ENCODE assay signal across 9 mouse cellular contexts in genomic region chr12:79842319-79842718, GRCm38 (mm10).
DNase-seq lines count a peak whose midpoint lies in the region; ATAC-seq lines count a peak whose summit lies in the region.
"Had no signal": no experiment of that assay in that cellular context is flagged by ENCODE, and none has a peak within 500 bp of the region (broad histone marks: within the 10 kb centered on the region; RNA-seq: fewer than 3 reads in every experiment).

No protein-coding gene starts in this region.

- H3K36me3 ChIP-seq in hindbrain, embryonic 11.5 days (ENCODE audit: control insufficient read depth, insufficient read depth, low read length), result no peaks in the 10 kb centered on the region
- H3K36me3 ChIP-seq: G1E had no signal

- no peaks in the 10 kb centered on the region for H3K9me3 ChIP-seq in hindbrain, embryonic 11.5 days (ENCODE audit: control insufficient read depth, low read length)
- H3K9me3 ChIP-seq: G1E had no signal

- H3K27me3 ChIP-seq in hindbrain, embryonic 11.5 days (ENCODE audit: control insufficient read depth, insufficient read depth, low read length), result no peaks in the 10 kb centered on the region; the same call in 1 of the 2 replicates

- DNase-seq in kidney, adult 9 months, result peak; percentile 23
- DNase-seq in kidney, adult 8-10 months, result no peak
- DNase-seq in hindbrain, embryonic 11.5 days (ENCODE audit: low spot score), result peak; percentile 31
- DNase-seq in lung, postnatal 10 days, result peak; percentile 54
- DNase-seq in ovary, postnatal 10 days (ENCODE audit: low spot score), result no peak
- DNase-seq in layer of hippocampus, postnatal 36 days, result no peak

- H3K4me3 ChIP-seq in hindbrain, embryonic 11.5 days (ENCODE audit: low read depth, low read length), result no peak overlapping the region

- H3K9ac ChIP-seq in hindbrain, embryonic 11.5 days (ENCODE audit: low read depth, low read length), result no peak overlapping the region

- H3K4me2 ChIP-seq in hindbrain, embryonic 11.5 days (replicated peaks; ENCODE audit: low read depth, low read length), result no peak overlapping the region

- WGBS in hindbrain, embryonic 11.5 days, result 54% methylated on average over 7 of the region's 7 CpGs

- H3K4me1 ChIP-seq in hindbrain, embryonic 11.5 days (replicated peaks; ENCODE audit: control insufficient read depth, insufficient read depth, low read length), result peaks cover 30% of the 10 kb centered on the region

- H3K27ac ChIP-seq in hindbrain, embryonic 11.5 days (ENCODE audit: low read depth, low read length), result no peak overlapping the region

- ATAC-seq in common myeloid progenitor, adult 5-6 weeks (replicated peaks; ENCODE audit: low read depth, poor library complexity, severe bottlenecking), result peak; percentile 27
- ATAC-seq in hindbrain, embryonic 11.5 days (ENCODE audit: low FRiP score), result no peak
- no peak for ATAC-seq in cerebellum, adult (ENCODE audit: insufficient number of reproducible peaks, low FRiP score, low TSS enrichment)

Comparison
In these comparisons a context has a peak if more than half of its experiments do, and no peak if none do; other contexts are left out.
1. DNase-seq: peak in kidney, adult 9 months (single experiment), hindbrain, embryonic 11.5 days (single experiment) and lung, postnatal 10 days (single experiment); none in kidney, adult 8-10 months (0 of 2), ovary, postnatal 10 days (single experiment) and layer of hippocampus, postnatal 36 days (0 of 2).